Mouse (Mus musculus) cerebellum, postnatal 36 days (tissue): Measurements from ENCODE around the gene Gpr55.
A peak's percentile ranks its signal among the peaks of the same experiment; 100 is the strongest.

ENCODE experiments used
- DNase-seq, 2 experiments: peaks; one replicate each; pipeline ENCODE4 v3.0.0; 2021 to 2022; ENCODE audit warnings: mixed read lengths in 2 of 2

Gpr55 gene

DNA sequence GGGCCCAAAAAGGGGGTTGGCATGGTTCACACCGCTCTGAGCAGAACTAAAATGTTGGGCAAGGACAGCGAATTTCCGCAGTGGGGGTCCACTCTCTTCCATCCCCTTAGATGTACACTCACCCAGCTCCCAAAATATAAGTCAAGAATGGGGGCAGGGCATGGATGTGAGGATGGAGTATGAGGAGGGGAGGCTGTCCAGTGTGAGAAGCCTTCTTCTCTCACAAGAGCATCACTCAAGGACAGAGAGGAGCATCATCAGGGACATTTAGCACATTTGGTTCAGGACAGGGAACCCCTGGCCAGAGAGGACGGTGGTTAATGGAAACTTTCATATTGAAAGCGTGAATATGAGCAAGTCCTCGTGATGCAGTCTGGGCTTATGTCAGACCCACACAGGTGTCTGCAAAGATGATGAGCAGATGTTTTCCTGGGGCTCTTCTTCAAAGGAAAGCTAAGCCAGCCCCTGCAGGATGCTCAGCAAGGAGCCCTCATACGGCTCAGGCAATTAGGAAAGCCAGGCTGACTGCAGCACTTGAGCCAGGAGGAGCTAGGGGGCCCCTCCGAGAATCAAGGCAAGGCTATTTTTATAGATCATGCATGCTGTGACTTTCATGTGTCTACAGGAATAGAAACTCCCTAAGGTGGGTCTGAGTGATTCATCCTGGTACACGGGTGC, 2.7 kb downstream of the Gpr55 start:
- no peak for DNase-seq

- no peak for DNase-seq
Measured at GRCm38 (mm10) chr1:85957290-85957689, 3.5 kb downstream of the Gpr55 start.

DNA sequence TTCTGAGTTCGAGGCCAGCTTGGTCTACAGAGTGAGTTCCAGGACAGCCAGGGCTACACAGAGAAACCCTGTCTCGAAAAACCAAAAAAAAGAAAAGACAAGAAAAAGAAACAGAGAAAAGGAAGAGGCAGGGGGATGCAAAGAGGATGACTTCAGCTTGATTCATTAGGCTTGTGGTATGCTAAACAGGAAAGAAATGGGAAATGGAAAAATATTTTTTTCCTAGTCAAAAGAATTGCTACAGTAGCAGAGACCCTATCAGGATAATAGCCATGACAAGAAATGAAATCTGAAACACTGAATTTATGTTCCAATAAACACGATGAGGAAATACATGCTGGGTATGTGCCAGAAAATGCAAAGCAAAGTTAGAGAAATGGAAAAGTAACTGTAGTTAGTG, 5.7 kb downstream of the Gpr55 start:
- DNase-seq, result no peak

DNA sequence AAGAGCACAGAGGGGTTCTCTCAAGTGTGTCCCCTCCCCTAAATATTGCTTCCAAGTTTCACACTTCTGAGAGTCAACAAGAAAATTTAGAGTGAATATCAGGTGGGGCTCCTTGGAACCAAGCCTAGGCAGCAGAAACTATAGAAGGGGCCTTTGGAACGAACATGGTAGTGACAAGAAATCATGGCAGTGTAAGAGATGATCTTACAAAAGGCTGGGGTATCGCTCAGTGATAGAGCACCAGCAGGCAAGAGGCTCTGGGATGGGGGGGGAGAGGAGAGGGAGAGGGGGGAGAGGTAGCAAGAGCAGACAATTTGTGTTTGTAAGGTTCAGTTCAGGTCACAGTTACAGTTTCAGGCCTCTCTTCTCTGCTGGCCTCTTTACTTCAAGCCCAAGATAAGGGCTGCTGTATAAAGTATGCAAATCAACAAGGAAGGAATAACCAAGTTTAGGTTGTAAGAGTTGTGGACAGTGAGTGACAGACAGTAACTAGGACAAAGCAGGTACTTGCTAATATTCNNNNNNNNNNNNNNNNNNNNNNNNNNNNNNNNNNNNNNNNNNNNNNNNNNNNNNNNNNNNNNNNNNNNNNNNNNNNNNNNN, 11.6 kb downstream of the Gpr55 start:
- no peak for DNase-seq

DNA sequence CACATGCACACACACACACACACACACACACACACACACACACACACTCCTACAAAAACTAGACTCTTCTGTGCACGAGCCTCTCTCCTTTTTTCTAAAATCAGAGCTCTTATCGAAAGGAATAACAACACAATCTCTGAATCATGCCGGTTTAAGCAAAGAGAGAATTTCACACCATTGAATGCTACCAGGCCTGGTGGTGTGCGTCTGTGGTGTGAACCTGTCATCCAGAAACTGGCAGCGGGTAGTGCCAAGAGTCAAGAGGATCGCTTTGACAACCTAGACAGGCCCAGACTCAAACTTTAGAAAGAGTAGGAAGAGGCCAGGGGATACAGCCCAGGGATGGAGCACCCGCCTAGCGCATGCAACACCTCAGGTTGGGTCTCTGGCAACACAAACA, 18.5 kb downstream of the Gpr55 start:
- no peak for DNase-seq

DNA sequence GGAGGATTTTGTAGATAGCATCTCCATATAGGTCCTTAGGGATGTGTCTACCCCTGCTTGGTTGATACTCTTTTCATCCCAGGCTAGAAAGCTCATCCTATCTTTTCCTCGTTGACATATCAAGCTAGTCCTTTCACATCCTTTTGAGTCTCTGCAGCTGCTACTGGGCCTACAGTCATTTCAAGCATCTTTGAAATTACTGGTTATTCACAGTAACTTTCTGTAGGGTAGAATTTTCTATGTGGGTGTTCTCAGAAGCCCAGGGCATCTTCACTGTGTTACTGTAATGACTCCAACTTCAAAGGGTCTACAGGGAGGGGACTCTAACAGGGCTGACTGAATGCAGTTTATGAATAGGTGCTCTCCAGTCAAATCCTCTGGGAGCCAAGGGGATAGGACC, 23.5 kb downstream of the Gpr55 start:
- no peak for DNase-seq

DNA sequence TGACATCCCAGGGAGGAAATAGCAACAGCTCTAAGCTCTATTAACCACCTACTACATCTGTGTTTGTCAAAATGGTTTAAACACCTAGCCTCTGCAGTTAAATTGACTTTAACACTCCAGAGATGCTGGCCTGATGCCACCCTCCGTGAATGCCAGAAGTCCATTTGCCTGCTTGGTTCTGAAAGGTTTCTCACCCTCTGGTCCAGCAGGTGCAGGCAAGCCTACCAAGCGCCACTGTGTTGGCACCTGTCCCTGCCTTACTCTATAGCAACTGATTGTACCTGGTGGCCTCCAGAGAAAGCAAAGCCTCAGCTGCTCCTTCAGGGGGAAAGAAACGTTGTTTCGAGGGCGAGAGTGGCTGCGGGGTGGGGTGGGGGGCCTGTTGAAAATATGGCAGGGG, 24.5 kb downstream of the Gpr55 start:
- peak in 1 of 2 experiments; percentile 12 for DNase-seq

DNA sequence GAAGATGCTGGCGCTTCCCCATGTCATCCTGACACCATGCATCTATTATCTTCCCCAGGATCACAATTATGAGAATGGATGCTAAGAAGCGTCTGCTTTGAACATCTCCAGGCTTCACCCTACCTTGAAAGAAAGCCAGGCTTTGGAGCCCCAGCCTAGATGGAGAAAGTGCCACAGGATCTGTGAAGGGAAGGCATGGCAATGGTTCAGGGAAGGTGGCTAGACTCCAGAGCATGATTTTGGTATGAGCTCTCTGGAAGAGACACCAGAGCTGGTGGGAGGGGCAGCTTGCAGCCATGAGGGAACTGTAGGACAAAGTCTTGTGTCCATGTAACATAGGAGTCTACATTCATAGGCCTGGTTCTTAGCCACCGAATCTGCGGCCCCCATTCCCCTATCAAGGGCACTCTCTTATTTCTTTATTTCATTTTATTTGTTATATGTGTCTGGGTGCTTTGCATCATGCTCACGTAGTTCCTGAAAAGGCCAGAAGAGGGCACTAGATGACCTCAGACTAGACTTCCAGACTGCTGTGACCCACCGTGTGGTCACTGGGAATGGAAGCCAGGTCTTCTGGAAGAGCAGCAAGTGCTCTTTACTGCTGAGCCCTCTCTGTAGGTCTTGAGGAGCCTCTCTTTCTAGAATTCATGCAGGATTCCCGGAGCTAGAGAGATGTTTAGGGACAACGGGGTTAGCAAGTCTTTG, 25.5 kb downstream of the Gpr55 start:
- DNase-seq, result peak; percentile 44 to 64

GRCm38 (mm10) chr1:85934560-85934959, 26.2 kb downstream of the Gpr55 start:
- DNase-seq, result no peak

GRCm38 (mm10) chr1:85933631-85934465, 27.0 kb downstream of the Gpr55 start:
- DNase-seq, result no peak

DNA sequence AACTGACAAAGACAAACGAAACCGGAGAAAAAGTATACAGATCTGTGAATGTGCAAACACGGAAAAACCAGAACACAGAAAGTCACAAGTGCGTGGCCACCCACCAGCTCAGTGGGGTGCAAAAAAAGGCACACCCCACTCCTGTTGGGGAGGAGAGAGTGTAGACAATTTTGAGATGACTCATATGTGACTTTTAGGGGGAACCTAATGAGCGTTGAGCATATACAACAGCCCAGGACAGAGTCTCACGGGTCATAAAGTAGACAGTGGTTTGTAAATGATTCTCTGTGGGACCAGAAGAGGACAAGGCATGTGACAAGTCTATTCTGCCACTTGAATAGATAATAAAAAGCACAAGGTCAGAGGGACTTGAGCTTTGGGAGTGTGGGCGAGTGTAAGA, 27.6 kb downstream of the Gpr55 start:
- DNase-seq, result no peak

GRCm38 (mm10) chr1:85931170-85931569, 29.6 kb downstream of the Gpr55 start:
- no peak for DNase-seq

GRCm38 (mm10) chr1:85929406-85929805, 31.4 kb downstream of the Gpr55 start:
- DNase-seq, result no peak

GRCm38 (mm10) chr1:85928688-85929065, 32.1 kb downstream of the Gpr55 start:
- no peak for DNase-seq

- no peak for DNase-seq
Measured at GRCm38 (mm10) chr1:85928057-85928687, 32.6 kb downstream of the Gpr55 start, which contains the start of gene 4933407L21Rik. 4933407L21Rik (plus strand) TSS chr1:85928483.

GRCm38 (mm10) chr1:85925183-85925582, 35.6 kb downstream of the Gpr55 start:
- no peak for DNase-seq

GRCm38 (mm10) chr1:85922865-85923211, 38.0 kb downstream of the Gpr55 start:
- no peak for DNase-seq

DNA sequence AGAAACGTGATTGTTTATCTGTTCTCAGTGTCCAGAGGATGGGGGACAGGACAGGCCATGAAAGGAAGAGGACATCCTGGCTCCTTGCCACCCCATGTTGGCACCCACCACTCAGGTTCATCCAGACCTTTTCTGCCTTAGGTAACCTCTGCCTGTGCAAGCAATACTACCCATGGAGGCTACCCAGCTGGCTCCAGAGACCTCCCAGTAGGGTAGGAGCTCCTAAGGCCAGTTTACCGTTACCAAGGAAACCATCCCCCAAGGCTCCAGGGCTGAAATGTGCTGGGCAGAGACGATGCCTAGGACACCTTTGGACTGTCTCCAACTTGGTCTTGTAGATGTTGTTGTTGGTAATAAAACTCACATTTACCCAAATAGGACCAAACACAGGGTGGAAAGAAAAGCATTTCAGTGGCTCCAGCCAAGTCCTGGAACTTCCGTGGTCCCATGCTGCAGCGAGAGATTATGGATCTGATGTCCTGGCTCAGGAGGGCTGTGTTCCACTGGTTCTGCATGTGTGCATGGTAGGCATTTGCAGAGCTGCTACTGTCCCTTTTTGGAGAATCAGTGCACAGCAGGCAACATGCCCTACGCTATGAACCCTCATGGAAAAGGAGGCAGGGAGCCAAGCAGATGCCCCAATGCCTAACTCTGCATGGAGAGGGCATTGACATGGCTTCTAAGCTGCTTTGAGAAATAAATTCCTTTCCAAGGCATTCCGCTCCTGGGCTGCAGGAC, 38.5 kb downstream of the Gpr55 start:
- peak in 1 of 2 experiments; percentile 15 for DNase-seq

- no peak for DNase-seq
Measured at GRCm38 (mm10) chr1:85921725-85922124, 39.1 kb downstream of the Gpr55 start.

DNA sequence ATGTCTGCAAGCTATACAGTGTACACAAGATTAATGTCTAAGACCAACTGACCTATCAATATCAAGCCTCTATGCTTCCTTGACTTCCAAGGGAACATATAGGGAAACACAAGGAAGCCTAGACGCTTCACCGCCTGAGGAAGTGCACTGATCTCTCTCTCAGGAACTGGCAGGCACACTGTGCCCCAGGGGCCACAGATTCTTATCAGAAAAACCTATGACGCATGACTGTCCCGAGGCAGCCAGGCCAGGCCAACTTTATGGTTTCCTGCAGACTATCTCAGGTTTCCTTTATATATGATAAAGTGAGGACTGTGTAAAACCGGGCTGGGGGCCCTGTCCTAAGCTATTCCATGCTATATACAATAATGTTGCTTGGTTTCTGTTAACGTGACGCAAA, 41.2 kb downstream of the Gpr55 start:
- DNase-seq, result no peak

DNA sequence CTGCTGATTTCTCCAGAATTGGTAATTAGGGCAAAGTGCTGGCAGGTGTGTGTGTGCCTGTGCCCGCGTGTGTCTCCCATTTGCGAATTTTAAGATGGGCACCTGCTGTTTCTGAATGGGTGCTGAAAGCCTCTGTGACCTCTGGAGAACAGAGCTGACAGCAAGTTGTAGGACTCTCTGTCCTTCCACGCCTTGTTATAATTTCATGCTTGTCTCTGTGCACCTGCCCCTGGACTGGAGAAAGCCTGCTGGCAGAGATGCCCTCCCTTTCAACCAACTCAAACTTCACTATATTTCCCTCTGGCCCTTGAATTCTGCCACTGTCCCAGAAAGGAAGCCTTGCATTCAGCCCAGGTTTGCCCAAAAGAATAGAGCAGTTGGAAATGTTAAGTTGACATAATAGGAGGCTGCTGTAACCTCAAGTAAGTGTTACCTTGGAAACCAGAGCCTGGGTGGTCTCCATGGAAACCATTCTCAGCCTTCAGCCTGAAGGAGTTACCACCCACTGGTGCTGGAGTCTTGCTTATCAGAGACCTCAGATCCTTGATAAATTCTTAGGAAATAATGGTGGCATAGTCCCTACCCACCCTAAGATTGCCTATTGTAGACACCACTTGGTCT, 43.9 kb downstream of the Gpr55 start:
- no peak for DNase-seq

DNA sequence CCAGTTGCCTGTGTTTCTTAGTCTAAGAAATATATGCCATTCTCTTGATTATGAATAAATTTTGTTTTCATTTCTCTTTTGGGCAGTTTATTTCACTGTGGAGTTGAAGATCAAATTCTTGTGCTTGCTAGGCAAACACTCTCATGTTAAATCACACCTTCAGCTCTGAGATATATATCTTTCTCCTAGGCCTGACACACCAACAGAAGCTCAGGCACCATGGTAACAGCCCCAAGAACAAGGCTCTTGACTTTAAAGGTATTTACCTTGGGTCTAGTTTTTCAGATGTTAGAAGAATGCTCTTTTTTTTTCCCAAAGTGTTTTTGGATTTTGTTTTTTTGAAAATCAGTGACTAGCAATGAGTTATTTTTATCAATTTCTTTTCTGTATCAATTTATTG, 44.9 kb downstream of the Gpr55 start:
- DNase-seq, result no peak
